Mouse (Mus musculus) embryonic facial prominence, embryonic 11.5 days (tissue): ENCODE measurements around the gene Rad18. TPM values are rescaled to one million over a fixed set of nuclear protein-coding genes. Genes with fewer than 3 reads are reported as not detected.
A peak's percentile ranks its signal among the peaks of the same experiment; 100 is the strongest.
"Not testable (repeated sequence)": the region's sequence is repeated elsewhere in the genome, so short reads cannot be mapped to it uniquely, and the experiment has no call there.

Experiments
- ATAC-seq: fragments of 200-750 bp; cut with Nextera tagmentation; replicated peaks from 2 replicates; pipeline ENCODE4 v1.8.0; 2017; ENCODE audit warnings: low read depth; ENCODE audit not compliant: insufficient number of reproducible peaks, low FRiP score, low TSS enrichment
- DNase-seq: peaks from one replicate; pipeline ENCODE4 v3.0.0-alpha.2; 2015; ENCODE audit warnings: low spot score
- H3K27ac ChIP-seq: fragments of 300-500 bp; sonication (generic); replicated peaks from 2 replicates; pipeline ENCODE4 v1.5.1; 2014; ENCODE audit warnings: mild to moderate bottlenecking, low read depth, low read length, control low read depth
- H3K27me3 ChIP-seq: fragments of 300-500 bp; sonication (generic); 2 replicates; pipeline ENCODE4 v1.6.1; 2014; ENCODE audit warnings: mild to moderate bottlenecking, low read length, moderate library complexity, mixed read lengths; ENCODE audit not compliant: control insufficient read depth, insufficient read depth
- H3K36me3 ChIP-seq: fragments of 300-500 bp; sonication (generic); replicated peaks from 2 replicates; pipeline ENCODE4 v1.6.1; 2014; ENCODE audit warnings: low read depth, mild to moderate bottlenecking, low read length, moderate library complexity, mixed read lengths; ENCODE audit not compliant: control insufficient read depth, insufficient read depth
- H3K4me1 ChIP-seq: fragments of 300-500 bp; sonication (generic); 2 replicates; pipeline ENCODE4 v1.6.1; 2014; ENCODE audit warnings: low read length, mixed read lengths; ENCODE audit not compliant: control insufficient read depth, insufficient read depth
- H3K4me2 ChIP-seq: fragments of 300-500 bp; sonication (generic); 2 replicates; pipeline ENCODE4 v1.6.1; 2014; ENCODE audit warnings: low read depth, mild to moderate bottlenecking, control low read depth, low read length, moderate library complexity
- H3K4me3 ChIP-seq: fragments of 300-500 bp; sonication (generic); 2 replicates; pipeline ENCODE4 v1.5.1; 2014; ENCODE audit warnings: low read depth, low read length, control low read depth
- H3K9ac ChIP-seq: fragments of 300-500 bp; sonication (generic); replicated peaks from 2 replicates; pipeline ENCODE4 v1.6.1; 2014; ENCODE audit warnings: mild to moderate bottlenecking, control low read depth, low read length
- H3K9me3 ChIP-seq: fragments of 300-500 bp; sonication (generic); replicated peaks from 2 replicates; pipeline ENCODE4 v1.6.1; 2016; ENCODE audit warnings: mild to moderate bottlenecking, low read length, inconsistent platforms, mixed read lengths; ENCODE audit not compliant: control insufficient read depth
- WGBS: fragments of 180-500 bp; shearing (Covaris S2); extraction: QIAGEN DNeasy Blood & Tissue Kit; methylation state at CpG from one replicate; pipeline ENCODE4 v1.1.7; 2014; 5-methylcytosine and 5-hydroxymethylcytosine counted together
- polyA plus RNA-seq: library from polyadenylated mRNA; unstranded; fragments of >200 nt; fragmentation: Nextera tagmentation; extraction: Ambion mirVana; gene quantifications from 2 replicates; pipeline ENCODE4 v1.2.1, GENCODE M21; 2014

Rad18 gene
- polyA plus RNA-seq, 1 experiment from 2014 or later = 43.0 TPM

GRCm38 (mm10) chr6:112702296-112702695, 5.8 kb upstream of the Rad18 start:
- not testable (repeated sequence) for H3K9ac ChIP-seq, H3K4me3 ChIP-seq, ATAC-seq, H3K36me3 ChIP-seq, H3K4me1 ChIP-seq, H3K9me3 ChIP-seq, H3K27me3 ChIP-seq, H3K4me2 ChIP-seq, H3K27ac ChIP-seq, DNase-seq
- 85% methylated on average over 4 of the region's 4 CpGs for WGBS

GRCm38 (mm10) chr6:112700392-112700791, 3.9 kb upstream of the Rad18 start:
- ATAC-seq (no peak), DNase-seq (peak; percentile 65)
- Histone ChIP-seq H3K9ac (no peak overlapping the region), H3K9me3 (no peaks in the 10 kb centered on the region), H3K27ac (no peak overlapping the region), H3K27me3 (no peaks in the 10 kb centered on the region), H3K4me2 (no peak overlapping the region), H3K36me3 (no peaks in the 10 kb centered on the region), H3K4me3 (no peak overlapping the region), H3K4me1 (no peaks in the 10 kb centered on the region)
- WGBS = 0% methylated on average over 1 of the region's 1 CpGs

GRCm38 (mm10) chr6:112699115-112699514, 2.6 kb upstream of the Rad18 start:
- no peaks in the 10 kb centered on the region for H3K36me3 ChIP-seq
- no peak overlapping the region for H3K27ac ChIP-seq
- no peaks in the 10 kb centered on the region for H3K9me3 ChIP-seq
- no peak overlapping the region for H3K9ac ChIP-seq
- no peaks in the 10 kb centered on the region for H3K27me3 ChIP-seq
- ATAC-seq = no peak
- no peak overlapping the region for H3K4me2 ChIP-seq
- H3K4me3 ChIP-seq = no peak overlapping the region
- no peaks in the 10 kb centered on the region for H3K4me1 ChIP-seq
- no peak for DNase-seq
- 50% methylated on average over 1 of the region's 1 CpGs for WGBS

DNA sequence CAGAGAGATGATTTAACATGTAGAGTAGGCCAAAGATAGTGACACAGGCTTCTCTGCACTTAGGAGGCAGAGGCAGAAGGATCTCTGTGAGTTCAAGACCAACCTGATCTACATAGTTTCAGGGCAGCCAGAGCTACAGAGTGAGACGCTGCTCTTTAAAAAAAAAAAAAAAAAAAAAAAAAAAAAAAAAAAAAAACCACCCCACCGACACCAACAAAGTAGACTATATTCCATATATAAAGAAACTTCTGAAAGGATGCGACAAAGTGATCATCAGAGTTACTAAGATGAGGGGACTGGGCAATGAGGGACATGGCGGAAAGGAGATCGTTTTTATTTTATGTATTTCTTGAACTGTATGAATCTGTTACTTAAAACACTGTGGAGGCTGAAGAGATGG, 2.0 kb downstream of the Rad18 start:
- WGBS = 92% methylated on average over 5 of the region's 5 CpGs
- no peaks in the 10 kb centered on the region for H3K27me3 ChIP-seq
- H3K9me3 ChIP-seq = no peaks in the 10 kb centered on the region
- H3K27ac ChIP-seq = no peak overlapping the region
- H3K4me3 ChIP-seq = no peak overlapping the region
- H3K4me1 ChIP-seq = no peaks in the 10 kb centered on the region
- no peaks in the 10 kb centered on the region for H3K36me3 ChIP-seq
- no peak for DNase-seq
- no peak overlapping the region for H3K9ac ChIP-seq
- no peak for ATAC-seq
- no peak overlapping the region for H3K4me2 ChIP-seq

GRCm38 (mm10) chr6:112691523-112691922, 5.0 kb downstream of the Rad18 start:
- Histone ChIP-seq H3K9me3 (no peaks in the 10 kb centered on the region), H3K27ac (no peak overlapping the region), H3K4me2 (no peak overlapping the region), H3K27me3 (no peaks in the 10 kb centered on the region), H3K9ac (no peak overlapping the region), H3K36me3 (no peaks in the 10 kb centered on the region), H3K4me3 (no peak overlapping the region), H3K4me1 (no peaks in the 10 kb centered on the region)
- 89% methylated on average over 1 of the region's 1 CpGs for WGBS
- ATAC-seq = no peak
- no peak for DNase-seq

DNA sequence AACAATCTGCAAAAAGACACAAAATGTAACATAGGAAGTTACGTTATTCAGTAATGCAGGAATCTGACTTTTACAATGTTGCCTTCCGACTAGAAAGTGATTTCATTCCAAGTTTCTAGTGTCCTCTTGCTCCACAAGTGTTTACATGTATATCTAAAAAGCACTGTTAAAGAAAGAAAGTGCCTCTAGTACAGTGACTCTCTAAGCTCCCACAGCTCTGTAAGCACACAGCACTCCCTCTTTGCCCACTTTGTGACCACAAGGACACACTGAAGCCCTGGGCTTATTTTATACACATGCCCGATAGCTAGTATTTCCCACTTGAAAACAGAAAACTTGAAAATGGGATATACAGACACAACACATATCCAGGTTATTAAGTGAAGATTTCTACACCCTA, 8.5 kb downstream of the Rad18 start:
- 97% methylated on average over 3 of the region's 3 CpGs for WGBS
- Histone ChIP-seq H3K9ac (no peak overlapping the region), H3K4me3 (no peak overlapping the region), H3K27ac (no peak overlapping the region), H3K9me3 (no peaks in the 10 kb centered on the region), H3K36me3 (no peaks in the 10 kb centered on the region), H3K4me2 (no peak overlapping the region), H3K27me3 (no peaks in the 10 kb centered on the region), H3K4me1 (no peaks in the 10 kb centered on the region)
- DNase-seq (no peak), ATAC-seq (no peak)

- no peak overlapping the region for H3K27ac ChIP-seq
- H3K27me3 ChIP-seq = no peaks in the 10 kb centered on the region
- DNase-seq = no peak
- 60% methylated on average over 7 of the region's 7 CpGs for WGBS
- no peaks in the 10 kb centered on the region for H3K4me1 ChIP-seq
- H3K9ac ChIP-seq = no peak overlapping the region
- H3K9me3 ChIP-seq = no peaks in the 10 kb centered on the region
- H3K4me2 ChIP-seq = no peak overlapping the region
- no peak for ATAC-seq
- H3K4me3 ChIP-seq = no peak overlapping the region
- no peaks in the 10 kb centered on the region for H3K36me3 ChIP-seq
Measured at GRCm38 (mm10) chr6:112686485-112686884, 10.0 kb downstream of the Rad18 start.

DNA sequence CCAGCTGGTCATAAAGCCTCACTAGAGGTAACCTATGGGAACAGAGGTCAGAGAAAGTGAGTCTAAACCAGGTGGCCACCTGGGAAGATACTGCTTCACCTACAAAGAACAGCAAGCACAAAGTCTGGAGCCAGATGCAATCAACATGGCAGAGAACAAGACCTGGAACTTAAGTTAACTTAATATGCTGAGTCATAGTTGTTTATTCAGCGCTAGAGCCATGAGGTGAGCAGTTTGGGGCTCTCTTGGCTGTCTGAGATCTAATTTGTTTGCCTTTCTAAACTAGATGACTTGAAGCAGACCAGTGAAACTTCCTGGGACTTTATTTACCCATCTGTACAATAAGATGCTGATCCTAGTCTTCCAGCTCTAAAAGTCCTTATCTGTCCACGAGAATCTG, 12.4 kb downstream of the Rad18 start:
- H3K36me3 ChIP-seq = no peaks in the 10 kb centered on the region
- 77% methylated on average over 2 of the region's 2 CpGs for WGBS

More for the DNA sequence above, 12.4 kb downstream of the Rad18 start:
- no peaks in the 10 kb centered on the region for H3K27me3 ChIP-seq
- H3K4me3 ChIP-seq = no peak overlapping the region
- no peak for ATAC-seq
- H3K4me2 ChIP-seq = no peak overlapping the region
- no peaks in the 10 kb centered on the region for H3K4me1 ChIP-seq
- no peaks in the 10 kb centered on the region for H3K9me3 ChIP-seq
- H3K27ac ChIP-seq = no peak overlapping the region
- no peak overlapping the region for H3K9ac ChIP-seq
- DNase-seq = no peak
